Mouse (Mus musculus) lung, embryonic 16.5 days (tissue): Measurements from ENCODE around the gene Plk5. TPM values are rescaled to one million over a fixed set of nuclear protein-coding genes. Genes with fewer than 3 reads are reported as not detected.
A peak's percentile ranks its signal among the peaks of the same experiment; 100 is the strongest.

Source experiments
- ATAC-seq: fragments of 200-750 bp; cut with Nextera tagmentation; 2 replicates; pipeline ENCODE4 v1.8.0; 2017; ENCODE audit warnings: low read depth, mild to moderate bottlenecking, moderate library complexity
- H3K27ac ChIP-seq: fragments of 300-500 bp; sonication (generic); 2 replicates; pipeline ENCODE4 v1.5.1; 2014; ENCODE audit warnings: mild to moderate bottlenecking, control low read depth, low read length
- H3K27me3 ChIP-seq: fragments of 300-500 bp; sonication (generic); 2 replicates; pipeline ENCODE4 v1.6.1; 2014; ENCODE audit warnings: low read depth, low read length, mixed read lengths; ENCODE audit not compliant: control insufficient read depth, insufficient read depth
- H3K36me3 ChIP-seq: fragments of 300-500 bp; sonication (generic); 2 replicates; pipeline ENCODE4 v1.6.1; 2014; ENCODE audit warnings: low read length; ENCODE audit not compliant: control insufficient read depth, insufficient read depth
- H3K4me1 ChIP-seq: fragments of 300-500 bp; sonication (generic); replicated peaks from 2 replicates; pipeline ENCODE4 v1.6.1; 2014; ENCODE audit warnings: low read length, mixed read lengths; ENCODE audit not compliant: control insufficient read depth, insufficient read depth
- H3K4me2 ChIP-seq: fragments of 300-500 bp; sonication (generic); 2 replicates; pipeline ENCODE4 v1.6.1; 2014; ENCODE audit warnings: low read depth, low read length, control low read depth
- H3K4me3 ChIP-seq: fragments of 300-500 bp; sonication (generic); 2 replicates; pipeline ENCODE4 v1.5.1; 2014; ENCODE audit warnings: mild to moderate bottlenecking, low read length, control low read depth
- H3K9ac ChIP-seq: fragments of 300-500 bp; sonication (generic); 2 replicates; pipeline ENCODE4 v1.6.1; 2014; ENCODE audit warnings: low read length, control low read depth
- H3K9me3 ChIP-seq: fragments of 300-500 bp; sonication (generic); 2 replicates; pipeline ENCODE4 v1.6.1; 2016; ENCODE audit warnings: low read length; ENCODE audit not compliant: control insufficient read depth
- WGBS: fragments of 180-500 bp; shearing (Covaris S2); extraction: QIAGEN DNeasy Blood & Tissue Kit; methylation state at CpG from one replicate; pipeline ENCODE4 v1.1.7; 2014; 5-methylcytosine and 5-hydroxymethylcytosine counted together
- polyA plus RNA-seq: library from polyadenylated mRNA; unstranded; fragments of >200 nt; fragmentation: Nextera tagmentation; extraction: Ambion mirVana; gene quantifications from 2 replicates; pipeline ENCODE4 v1.2.1, GENCODE M21; 2015

Gene Plk5
- polyA plus RNA-seq, 1 experiment from 2014 or later: 0.48 TPM

DNA sequence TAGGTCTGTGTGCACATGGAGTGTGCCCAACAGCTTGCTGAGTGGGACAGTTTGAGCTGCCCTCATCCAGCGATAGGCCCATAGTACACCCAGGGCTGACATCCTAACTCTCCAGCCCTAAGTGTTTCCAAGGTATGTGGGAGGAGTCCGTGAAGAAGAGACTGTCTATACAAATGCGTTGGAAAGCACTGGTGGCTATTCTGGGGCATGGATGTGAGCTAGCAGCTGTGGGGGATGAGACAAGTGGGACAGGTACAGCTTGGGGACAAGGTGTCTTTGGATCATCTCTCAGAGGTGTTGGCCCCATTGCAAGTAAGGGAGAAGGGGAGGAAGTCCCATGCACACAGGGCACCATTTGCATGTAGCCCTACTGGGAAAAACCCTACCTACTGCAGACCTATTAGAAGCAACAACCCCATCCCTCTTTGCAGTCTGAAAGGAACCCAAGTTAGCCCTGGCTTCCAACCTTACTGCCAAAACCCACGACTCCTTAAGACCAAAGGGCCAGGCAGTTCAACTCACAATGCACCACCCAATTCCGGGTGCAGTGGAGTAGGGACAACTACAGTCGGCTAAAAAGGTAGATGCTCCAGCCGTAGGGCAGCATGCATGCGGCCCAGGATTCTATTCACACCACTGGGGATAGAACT lies 41.4 kb downstream of the Plk5 start:
- 30% methylated on average over 8 of the region's 8 CpGs for WGBS
- Histone ChIP-seq H3K36me3 (peaks cover 34% of the 10 kb centered on the region), H3K27ac (peak overlapping the region; percentile 99), H3K27me3 (no peaks in the 10 kb centered on the region), H3K4me2 (peak overlapping the region; percentile 94), H3K9me3 (no peaks in the 10 kb centered on the region), H3K4me3 (peak overlapping the region; percentile 83), H3K9ac (peak overlapping the region; percentile 94), H3K4me1 (peaks cover 24% of the 10 kb centered on the region)
- no peak for ATAC-seq

DNA sequence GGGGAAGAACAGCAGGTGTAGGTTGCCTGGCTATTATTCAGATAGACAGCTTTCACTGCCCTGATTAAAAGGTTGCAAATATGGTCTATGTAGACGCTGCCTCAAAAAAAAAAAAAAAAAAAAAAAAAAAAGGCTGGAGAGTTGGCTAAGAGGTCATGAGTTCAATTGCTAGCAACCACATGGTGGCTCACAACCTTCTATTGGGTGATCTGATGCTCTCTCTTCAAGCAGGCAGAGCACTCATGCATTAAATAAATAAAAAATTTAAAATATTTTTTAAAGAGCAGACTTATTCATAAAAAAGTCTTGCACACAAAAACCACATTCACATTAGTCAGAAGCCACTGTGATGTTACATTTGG lies 41.9 kb downstream of the Plk5 start:
- H3K27ac ChIP-seq: peak overlapping the region; percentile 99
- H3K9ac ChIP-seq: peak overlapping the region; percentile 94
- peaks cover 24% of the 10 kb centered on the region for H3K4me1 ChIP-seq
- 0% methylated on average over 1 of the region's 1 CpGs for WGBS
- peak overlapping the region; percentile 83 for H3K4me3 ChIP-seq
- peak overlapping the region; percentile 94 for H3K4me2 ChIP-seq
- H3K36me3 ChIP-seq: peaks cover 34% of the 10 kb centered on the region
- ATAC-seq: no peak
- no peaks in the 10 kb centered on the region for H3K27me3 ChIP-seq
- H3K9me3 ChIP-seq: 0 out of 2 replicates have a peak, but pooled peaks cover under 1% of the 10 kb centered on the region

DNA sequence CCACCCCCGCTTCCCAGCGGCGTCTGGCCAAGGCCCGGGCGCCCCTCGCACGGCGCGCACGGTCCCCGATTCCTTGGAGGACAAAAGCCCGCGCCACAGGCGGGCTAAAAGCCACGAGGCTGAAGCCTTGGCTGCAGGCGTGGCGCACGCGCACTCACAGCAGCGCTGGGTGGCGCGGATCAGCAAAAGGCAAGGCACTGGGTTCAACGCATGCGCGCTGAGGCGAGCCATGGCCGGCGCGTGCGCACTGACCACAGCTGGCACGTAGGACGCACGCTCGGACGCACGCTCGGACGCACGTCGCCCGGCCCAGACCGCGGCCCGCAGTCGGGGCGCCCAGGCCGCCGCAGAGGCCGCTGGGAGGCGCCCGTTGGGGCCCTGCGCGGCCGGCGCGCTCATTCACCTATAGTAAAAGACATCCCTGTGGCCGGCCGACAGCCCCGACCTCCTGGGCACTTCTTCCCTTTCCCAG lies 42.5 kb downstream of the Plk5 start:
- Histone ChIP-seq H3K4me2 (peak overlapping the region; percentile 94), H3K36me3 (peaks cover 33% of the 10 kb centered on the region), H3K27me3 (no peaks in the 10 kb centered on the region), H3K9me3 (0 out of 2 replicates have a peak, but pooled peaks cover 3% of the 10 kb centered on the region), H3K4me1 (peaks cover 24% of the 10 kb centered on the region), H3K4me3 (peak overlapping the region; percentile 83), H3K9ac (peak overlapping the region; percentile 94), H3K27ac (peak overlapping the region; percentile 99)
- peak; percentile 88 for ATAC-seq
- under 1% methylated on average over 58 of the region's 59 CpGs for WGBS

DNA sequence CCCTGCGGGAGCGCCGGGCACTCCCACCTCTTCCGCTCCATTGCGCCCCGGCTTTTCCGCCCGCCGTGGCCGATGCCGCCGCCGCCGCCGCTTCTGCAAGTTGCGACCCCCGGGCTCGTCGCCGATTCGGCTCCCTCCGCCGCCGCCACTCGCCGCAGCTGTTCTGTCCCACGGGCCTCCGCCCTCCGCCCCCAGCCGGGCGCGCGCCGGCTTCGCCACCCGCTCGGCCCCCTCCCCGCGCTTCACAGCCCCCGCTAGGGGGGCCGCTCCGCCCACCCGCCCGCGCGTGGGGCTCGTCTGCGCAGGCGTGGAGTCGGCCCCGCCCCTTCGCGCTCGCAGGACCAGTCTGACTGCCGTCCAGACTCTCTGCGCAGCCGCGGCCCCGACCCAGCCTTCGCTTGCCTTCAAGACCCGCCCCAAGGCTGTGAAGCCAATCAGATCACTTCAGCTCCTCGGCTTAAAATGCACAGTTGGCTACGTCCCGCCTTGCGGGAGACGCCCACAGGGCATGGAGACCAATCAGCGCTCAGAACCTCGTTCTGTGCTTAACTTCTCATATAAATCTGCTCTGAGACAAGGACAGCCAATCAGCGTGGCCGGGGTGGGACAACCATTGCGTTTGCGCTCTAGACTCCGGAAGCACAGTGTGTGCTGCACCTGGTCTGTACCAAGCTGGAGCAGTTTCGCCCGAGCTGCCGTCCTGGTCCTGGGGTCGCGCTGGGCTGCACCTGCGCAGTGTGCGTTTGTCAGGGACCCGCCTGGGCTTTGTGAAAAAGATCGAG lies 43.1 kb downstream of the Plk5 start, which contains the start of gene Mbd3:
Gene Mbd3 (minus strand): TSS at position 360 of the 782 bp plus-strand sequence.
- peak within 1 kb of the TSS; percentile 94 for H3K4me2 ChIP-seq
- no peaks in the 10 kb centered on the region for H3K27me3 ChIP-seq
- peaks cover 27% of the 10 kb centered on the region for H3K36me3 ChIP-seq
- peak within 1 kb of the TSS; percentile 83 for H3K4me3 ChIP-seq
- H3K27ac ChIP-seq: peak within 1 kb of the TSS; percentile 99
- peak; percentile 96 for ATAC-seq
- under 1% methylated on average over 76 of the region's 82 CpGs for WGBS
- peak within 1 kb of the TSS; percentile 94 for H3K9ac ChIP-seq
- H3K9me3 ChIP-seq: 0 out of 2 replicates have a peak, but pooled peaks cover 3% of the 10 kb centered on the region
- H3K4me1 ChIP-seq: peaks cover 24% of the 10 kb centered on the region

DNA sequence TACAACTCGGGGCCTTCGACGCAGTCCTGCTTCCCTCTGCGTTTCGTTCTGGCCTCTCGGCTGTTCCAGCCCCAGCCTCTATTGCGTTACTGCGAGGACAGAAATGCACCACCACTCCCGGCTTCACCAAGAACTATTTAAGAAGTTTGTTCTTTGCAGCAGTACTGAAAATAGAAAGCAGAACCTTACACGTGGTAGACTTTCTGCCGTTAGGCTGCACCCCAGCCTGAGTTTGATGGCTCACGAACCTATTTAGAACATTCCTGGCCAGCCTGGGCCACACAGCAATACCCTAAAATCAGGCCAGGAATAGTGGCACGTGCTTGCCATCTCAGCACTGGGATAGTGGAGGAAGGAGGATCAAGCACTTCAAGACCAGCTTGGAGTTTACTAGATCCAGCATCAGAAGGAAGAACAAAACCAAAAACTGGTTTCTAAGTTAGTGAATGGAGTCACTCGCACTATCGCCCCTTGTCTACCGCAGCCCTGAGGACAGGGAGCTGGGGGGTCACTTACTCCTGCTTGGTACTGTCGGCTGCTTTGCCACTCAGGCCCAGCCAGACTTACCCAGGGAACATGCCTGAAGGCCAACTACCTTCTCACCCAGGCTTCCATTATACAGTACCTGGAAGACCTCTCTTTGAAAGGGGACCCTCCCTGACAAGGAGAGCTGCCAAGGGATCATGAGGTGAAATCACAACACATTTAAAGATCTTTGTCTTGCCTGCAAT lies 43.9 kb downstream of the Plk5 start:
- 11% methylated on average over 17 of the region's 17 CpGs for WGBS
- Histone ChIP-seq H3K9me3 (0 out of 2 replicates have a peak, but pooled peaks cover 3% of the 10 kb centered on the region), H3K4me2 (peak overlapping the region; percentile 74), H3K27ac (peak overlapping the region; percentile 93), H3K4me1 (peaks cover 25% of the 10 kb centered on the region), H3K9ac (peak overlapping the region; percentile 80), H3K36me3 (peaks cover 21% of the 10 kb centered on the region), H3K27me3 (no peaks in the 10 kb centered on the region), H3K4me3 (peak overlapping the region; percentile 69)
- ATAC-seq: no peak

DNA sequence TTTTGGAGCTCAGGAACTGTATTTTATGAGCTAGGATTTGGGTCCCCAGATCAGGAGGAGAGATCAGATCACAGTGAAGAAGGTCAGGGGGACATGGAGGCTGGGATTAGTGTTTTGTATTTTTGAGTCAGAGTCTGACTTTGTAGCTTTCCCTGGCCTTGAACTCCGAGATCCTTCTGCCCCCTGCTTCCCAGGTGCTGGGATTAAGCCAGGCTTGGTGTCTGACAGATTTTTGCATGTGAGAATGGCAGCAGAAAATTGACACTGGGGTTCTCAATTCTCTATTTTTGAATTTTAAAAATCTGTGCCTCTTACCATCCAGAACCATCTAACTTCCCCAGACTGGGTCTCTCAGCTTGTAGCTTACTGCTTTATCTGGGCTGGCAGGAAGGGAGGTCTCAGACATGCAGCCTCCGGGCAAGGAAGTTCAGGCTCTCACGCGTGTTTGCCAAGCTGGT lies 44.5 kb downstream of the Plk5 start:
- 63% methylated on average over 4 of the region's 4 CpGs for WGBS
- Histone ChIP-seq H3K36me3 (peaks cover 16% of the 10 kb centered on the region), H3K4me3 (no peak overlapping the region), H3K9ac (peak overlapping the region; percentile 80), H3K9me3 (0 out of 2 replicates have a peak, but pooled peaks cover 3% of the 10 kb centered on the region), H3K27ac (peak overlapping the region; percentile 93), H3K27me3 (no peaks in the 10 kb centered on the region), H3K4me1 (peaks cover 31% of the 10 kb centered on the region), H3K4me2 (no peak overlapping the region; the same call in 1 of the 2 replicates)
- no peak for ATAC-seq

DNA sequence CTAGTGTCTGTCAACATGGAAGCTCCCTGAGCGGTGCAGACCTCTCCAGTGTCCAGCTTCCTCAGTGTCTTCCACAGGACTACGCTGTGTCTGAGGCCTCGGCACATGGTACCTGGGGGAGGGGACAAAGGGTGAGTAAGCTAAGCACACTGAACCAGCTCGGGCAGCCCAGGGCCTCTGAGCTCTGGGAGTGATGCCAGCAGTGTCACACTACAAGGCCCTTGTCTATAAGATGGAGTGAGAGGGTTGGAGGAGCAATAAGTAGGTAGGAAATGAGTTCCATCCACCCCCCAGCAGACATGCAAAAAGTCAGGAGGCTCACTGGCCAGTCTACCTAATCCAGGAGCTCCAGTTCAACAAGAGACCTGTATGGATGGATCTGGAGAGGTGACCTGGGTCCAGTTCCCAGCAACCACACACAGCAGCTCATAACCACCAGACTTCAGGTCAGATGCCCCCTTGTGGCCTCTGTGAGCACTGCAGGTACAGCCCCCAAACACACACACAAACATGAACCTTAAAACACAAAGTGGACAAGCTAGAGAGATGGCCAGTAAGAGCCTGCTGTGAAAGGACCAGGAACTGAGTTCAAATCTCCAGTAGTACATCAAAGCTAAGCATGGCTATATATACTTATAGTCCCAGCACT lies 46.9 kb downstream of the Plk5 start:
- no peak for ATAC-seq
- WGBS: 78% methylated on average over 4 of the region's 4 CpGs
- no peaks in the 10 kb centered on the region for H3K27me3 ChIP-seq
- H3K4me1 ChIP-seq: peaks cover 27% of the 10 kb centered on the region
- H3K27ac ChIP-seq: no peak overlapping the region
- no peak overlapping the region for H3K4me2 ChIP-seq
- peaks cover 16% of the 10 kb centered on the region for H3K36me3 ChIP-seq
- H3K9ac ChIP-seq: no peak overlapping the region
- 0 out of 2 replicates have a peak, but pooled peaks cover 3% of the 10 kb centered on the region for H3K9me3 ChIP-seq
- H3K4me3 ChIP-seq: no peak overlapping the region

DNA sequence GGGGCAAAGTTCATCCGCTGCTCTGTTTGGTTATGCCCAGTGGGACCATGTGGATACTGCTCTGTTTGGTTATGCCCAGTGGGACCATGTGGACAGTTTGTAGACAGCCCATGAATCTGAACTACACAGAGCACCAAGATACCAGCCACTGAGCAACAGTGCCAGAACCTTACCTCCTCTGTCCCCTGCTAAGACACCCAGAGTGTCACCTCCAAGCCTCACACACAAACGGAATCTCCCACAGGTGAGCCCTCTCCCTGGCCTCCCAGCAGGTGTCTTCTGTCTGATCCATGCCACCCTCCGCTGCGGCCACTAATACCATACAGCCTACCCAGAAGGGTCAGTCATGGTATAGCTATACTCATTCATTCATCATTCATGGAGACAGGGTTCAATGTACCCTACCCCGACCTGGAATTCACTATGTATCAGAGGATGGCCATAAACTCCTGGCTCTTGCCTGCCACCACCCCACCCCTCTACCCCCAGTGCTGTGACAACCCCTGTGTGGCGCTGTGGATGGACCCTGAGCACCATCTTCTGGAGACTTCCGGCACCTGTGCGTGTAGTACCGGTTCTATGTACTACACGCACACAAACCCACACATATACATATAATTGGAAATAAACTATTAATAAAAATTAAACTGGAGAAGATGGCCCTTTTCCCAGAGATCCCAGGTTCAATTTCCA lies 49.4 kb downstream of the Plk5 start:
- WGBS: 53% methylated on average over 10 of the region's 10 CpGs
- peak overlapping the region; percentile 87 for H3K9ac ChIP-seq
- peaks cover 30% of the 10 kb centered on the region for H3K36me3 ChIP-seq
- peaks cover 20% of the 10 kb centered on the region for H3K4me1 ChIP-seq
- no peaks in the 10 kb centered on the region for H3K27me3 ChIP-seq
- H3K4me3 ChIP-seq: peak overlapping the region; percentile 72
- 0 out of 2 replicates have a peak, but pooled peaks cover 3% of the 10 kb centered on the region for H3K9me3 ChIP-seq
- H3K27ac ChIP-seq: no peak overlapping the region
- ATAC-seq: no peak
- peak overlapping the region; percentile 71 for H3K4me2 ChIP-seq
